Mouse (Mus musculus): ENCODE measurements around the gene Pi4k2a. TPM values are rescaled to one million over a fixed set of nuclear protein-coding genes. Genes with fewer than 3 reads are reported as not detected.

Gene Pi4k2a
- polyA plus RNA-seq (2012), result 17.5 and 18.9 TPM in 2 replicates

GRCm38 (mm10) chr19:42089748-42090595 is at the start of gene Pi4k2a:
Gene Pi4k2a, plus strand, starts transcription at chr19:42090470.
- no peak for TF ChIP-seq GATA1 (IDR thresholded peaks at IDR 0.05; ENCODE audit: low read length)

DNA sequence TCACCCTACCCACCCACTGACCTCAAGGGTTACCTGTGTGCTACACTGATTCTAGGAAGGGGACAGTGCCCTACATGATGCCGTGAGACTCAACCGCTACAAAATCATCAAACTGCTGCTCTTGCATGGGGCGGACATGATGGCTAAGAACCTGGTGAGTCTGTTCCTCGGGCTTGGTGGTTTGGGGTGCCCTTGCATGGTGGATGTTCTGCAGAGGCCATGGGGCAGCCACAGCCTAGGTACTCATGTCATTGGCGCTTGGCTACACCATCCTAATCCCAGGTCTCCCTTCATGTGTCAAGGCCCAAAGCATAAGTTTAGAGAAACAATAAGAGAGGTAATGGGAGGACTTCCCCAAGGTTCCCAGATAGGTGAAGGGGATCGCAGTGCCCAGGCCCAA is 46.3 kb upstream of the Pi4k2a start:
- no peak for TF ChIP-seq GATA1 (IDR thresholded peaks at IDR 0.05; ENCODE audit: low read length)

DNA sequence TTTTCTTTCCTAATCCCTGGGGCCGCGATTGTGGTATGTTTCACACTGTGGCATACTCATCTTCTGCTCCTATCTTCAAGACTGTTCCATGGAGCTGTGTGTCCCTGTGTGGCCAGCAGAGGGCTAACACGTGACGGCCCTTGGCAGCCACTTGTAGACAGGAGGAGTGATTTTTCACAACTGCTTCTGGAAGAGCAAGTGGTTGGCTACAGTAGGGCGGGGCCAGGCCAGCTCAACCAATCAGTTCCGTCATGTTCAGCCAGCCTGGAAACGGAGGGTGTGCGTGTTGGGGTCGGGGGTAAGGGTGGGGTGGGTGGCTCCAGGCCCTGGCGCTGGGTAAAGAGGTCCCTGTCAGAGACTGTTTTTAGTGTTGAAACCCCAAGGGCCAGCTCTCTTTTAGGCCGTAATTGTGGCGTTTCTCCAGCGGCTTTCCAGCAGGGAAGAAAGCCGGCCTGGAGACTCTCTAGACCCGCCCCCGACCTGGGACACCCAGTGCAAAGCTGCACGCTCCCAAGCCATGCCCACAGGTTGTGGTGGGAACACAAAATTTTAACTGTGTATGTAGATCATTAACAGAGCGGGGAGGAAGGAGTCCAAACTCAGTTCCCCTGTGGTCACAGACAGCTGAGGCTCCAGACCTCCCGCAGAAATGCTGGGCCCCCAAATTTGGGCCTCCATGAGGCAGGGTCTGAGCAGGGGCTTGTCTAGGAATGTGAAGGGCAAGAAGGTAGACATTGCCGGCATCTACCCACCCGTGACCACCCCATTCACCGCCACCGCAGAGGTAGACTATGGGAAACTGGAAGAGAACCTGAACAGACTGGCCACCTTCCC is 44.8 kb upstream of the Pi4k2a start, which contains the start of gene Hoga1:
Hoga1 (plus strand) TSS at position 342 of the 834 bp plus-strand sequence.
- TF ChIP-seq GATA1 (IDR thresholded peaks at IDR 0.05; ENCODE audit: low read length), result no peak

GRCm38 (mm10) chr19:42050251-42050650 is 40.0 kb upstream of the Pi4k2a start:
- TF ChIP-seq GATA1 (IDR thresholded peaks at IDR 0.05; ENCODE audit: low read length), result no peak

GRCm38 (mm10) chr19:42051351-42051750 is 38.9 kb upstream of the Pi4k2a start:
- no peak for TF ChIP-seq GATA1 (IDR thresholded peaks at IDR 0.05; ENCODE audit: low read length)

GRCm38 (mm10) chr19:42051948-42052347 is 38.3 kb upstream of the Pi4k2a start, which contains the start of gene 4933411K16Rik:
Gene 4933411K16Rik, plus strand, starts transcription at chr19:42052248.
- TF ChIP-seq GATA1 (IDR thresholded peaks at IDR 0.05; ENCODE audit: low read length), result no peak

- no peak for TF ChIP-seq GATA1 (IDR thresholded peaks at IDR 0.05; ENCODE audit: low read length)
These were observed 36.0 kb upstream of the Pi4k2a start for GRCm38 (mm10) chr19:42054255-42054654.

DNA sequence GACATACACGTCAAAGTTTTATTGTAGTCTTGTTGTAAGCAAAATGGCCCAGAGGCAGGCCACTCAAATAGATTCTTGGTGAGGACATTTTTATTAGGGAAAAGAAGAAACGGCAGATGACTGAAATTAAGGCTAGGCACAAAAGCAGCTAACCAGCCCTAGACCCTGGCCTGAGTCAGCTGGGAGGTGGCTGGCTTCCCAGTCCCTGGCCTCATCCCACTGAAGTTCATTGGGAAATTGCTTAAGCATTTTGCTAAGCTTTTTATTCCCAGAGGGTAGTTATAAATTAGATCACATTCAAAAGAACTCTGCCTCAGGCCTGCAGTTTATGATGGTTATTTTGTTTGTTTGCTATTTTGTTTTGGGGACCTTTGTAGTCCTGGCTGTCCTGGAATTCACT is 34.4 kb upstream of the Pi4k2a start:
- TF ChIP-seq GATA1 (IDR thresholded peaks at IDR 0.05; ENCODE audit: low read length), result no peak

DNA sequence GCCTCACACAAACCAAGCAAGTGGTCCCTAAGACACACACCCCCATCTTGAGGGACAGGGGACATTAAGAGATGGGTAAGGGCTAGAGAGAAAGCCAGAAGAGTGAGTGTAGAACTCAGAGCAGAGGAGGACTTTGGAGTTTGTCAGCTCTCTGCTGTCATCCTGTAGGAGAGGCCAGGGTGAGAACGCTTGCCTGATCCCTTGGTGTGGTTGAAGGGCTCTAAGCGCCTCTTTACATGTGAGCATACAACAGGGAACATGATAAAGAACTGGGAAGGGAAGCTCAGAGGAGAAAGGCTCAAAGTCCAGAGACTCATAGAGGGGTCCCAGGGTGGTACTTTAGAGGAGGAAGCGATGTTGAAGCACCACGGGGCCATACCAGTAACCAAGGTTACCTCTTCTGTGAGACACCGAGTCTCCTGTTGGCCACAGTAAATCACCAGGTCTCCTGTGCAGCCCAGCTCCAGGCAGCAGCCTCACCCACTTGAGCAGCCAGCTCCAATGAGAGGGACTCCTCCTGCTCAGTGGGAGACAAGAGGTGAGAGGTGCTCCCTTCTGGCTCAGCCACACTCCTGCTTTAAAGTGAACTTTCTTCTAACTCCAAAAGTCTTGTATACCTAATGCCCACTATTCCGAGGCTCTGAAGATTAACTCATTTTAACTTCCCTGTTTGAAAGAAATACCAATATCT is 33.4 kb upstream of the Pi4k2a start:
- TF ChIP-seq GATA1 (IDR thresholded peaks at IDR 0.05; ENCODE audit: low read length), result no peak

DNA sequence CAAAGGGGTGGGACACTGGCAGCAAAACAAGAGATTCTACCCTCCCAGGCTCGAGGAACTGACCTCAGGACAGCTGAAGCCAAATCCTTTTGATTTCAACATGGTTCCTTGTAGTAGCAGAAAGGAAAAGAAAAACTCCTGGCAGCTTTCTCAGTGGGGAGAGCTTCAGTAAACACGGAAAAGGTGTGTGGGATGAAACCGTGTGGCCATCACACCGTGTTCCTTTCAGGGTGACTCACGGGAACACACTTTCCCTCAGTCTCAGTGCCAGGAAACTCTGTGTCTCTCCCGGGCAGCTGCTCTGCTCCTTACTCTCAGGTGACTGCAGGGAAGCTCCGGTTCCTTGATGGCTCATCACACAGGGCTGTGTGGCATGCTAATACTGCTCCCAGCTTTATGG is 31.8 kb upstream of the Pi4k2a start:
- no peak for TF ChIP-seq GATA1 (IDR thresholded peaks at IDR 0.05; ENCODE audit: low read length)

- no peak for TF ChIP-seq GATA1 (IDR thresholded peaks at IDR 0.05; ENCODE audit: low read length)
These were observed 28.8 kb upstream of the Pi4k2a start for GRCm38 (mm10) chr19:42061443-42061842.

GRCm38 (mm10) chr19:42068441-42069240 is 21.6 kb upstream of the Pi4k2a start:
- TF ChIP-seq GATA1 (IDR thresholded peaks at IDR 0.05; ENCODE audit: low read length), result no peak

- TF ChIP-seq GATA1 (IDR thresholded peaks at IDR 0.05; ENCODE audit: low read length), result no peak
These were observed 21.1 kb upstream of the Pi4k2a start for GRCm38 (mm10) chr19:42069241-42069525.

- TF ChIP-seq GATA1 (IDR thresholded peaks at IDR 0.05; ENCODE audit: low read length), result no peak
These were observed 19.0 kb upstream of the Pi4k2a start for GRCm38 (mm10) chr19:42071221-42071620.

All from G1E-ER4 (cell line).